8 mouse cellular contexts compared by ENCODE assay signal in the genomic region with DNA sequence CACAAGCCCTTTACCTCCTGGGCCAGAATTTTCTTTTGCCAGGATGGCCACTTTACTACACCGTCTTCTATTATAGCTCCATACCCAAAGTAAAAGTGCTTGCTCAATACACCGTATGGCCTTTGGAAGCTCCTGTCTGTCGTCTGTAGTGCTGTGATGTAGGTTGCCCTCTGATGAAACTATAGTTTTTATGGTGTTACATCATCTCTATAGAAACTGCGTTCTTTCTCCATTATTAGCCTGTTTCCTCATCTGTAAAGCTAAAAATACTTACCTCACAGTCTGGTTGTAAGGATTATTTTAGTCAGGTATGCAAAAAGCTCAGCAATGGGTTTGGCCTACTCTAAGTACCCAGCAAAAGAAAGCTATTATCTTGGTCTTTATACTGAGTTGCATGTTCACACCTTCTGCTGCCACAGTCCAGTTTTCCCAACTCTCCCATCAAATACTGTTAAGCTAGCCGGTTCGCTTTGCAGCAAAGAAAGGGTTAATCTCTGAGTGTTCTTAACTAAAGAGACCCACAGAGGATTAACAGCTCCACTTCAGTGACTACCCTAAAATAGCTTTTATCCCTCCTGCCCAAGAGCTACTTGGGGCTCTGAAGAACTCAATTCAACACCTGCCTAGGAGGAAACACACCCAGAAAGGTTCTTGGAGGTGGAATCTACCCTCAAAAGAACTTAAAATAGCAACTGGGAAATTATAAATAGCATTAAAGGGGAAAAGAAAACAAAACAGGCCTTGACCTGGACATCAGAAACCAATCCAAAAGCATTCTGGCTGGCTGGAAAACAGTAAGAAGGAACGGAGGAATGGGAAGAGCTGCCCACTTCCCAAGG. TPM values are rescaled to one million over a fixed set of nuclear protein-coding genes. Genes with fewer than 3 reads are reported as not detected.
DNase-seq lines count a peak whose midpoint lies in the region; ATAC-seq lines count a peak whose summit lies in the region.

No protein-coding gene starts in this region.

- peaks cover 11% of the 10 kb centered on the region for H3K4me1 ChIP-seq in neural tube, embryonic 11.5 days (ENCODE audit: control insufficient read depth, insufficient read depth, low read length)
- peaks cover 48% of the 10 kb centered on the region for H3K4me1 ChIP-seq in lung, embryonic 15.5 days
- H3K4me1 ChIP-seq in stomach, embryonic 15.5 days: peaks cover 20% of the 10 kb centered on the region

- peak overlapping the region; percentile 79 for H3K4me2 ChIP-seq in neural tube, embryonic 11.5 days (ENCODE audit: low read depth)
- H3K4me2 ChIP-seq in lung, embryonic 15.5 days: peak overlapping the region; percentile 72
- H3K4me2 ChIP-seq in stomach, embryonic 15.5 days: peak overlapping the region; percentile 80

- H3K9ac ChIP-seq in neural tube, embryonic 11.5 days (ENCODE audit: low read length): peak overlapping the region; percentile 98
- peak overlapping the region; percentile 100 for H3K9ac ChIP-seq in lung, embryonic 15.5 days
- H3K9ac ChIP-seq in stomach, embryonic 15.5 days: peak overlapping the region; percentile 6; the same call in 1 of the 2 replicates

- WGBS in neural tube, embryonic 11.5 days: 70% methylated on average over 7 of the region's 7 CpGs
- WGBS in lung, embryonic 15.5 days: 47% methylated on average over 7 of the region's 7 CpGs
- 45% methylated on average over 7 of the region's 7 CpGs for WGBS in stomach, embryonic 15.5 days

- no peak for DNase-seq in neural tube, embryonic 11.5 days (ENCODE audit: low spot score)
- DNase-seq in neural tube, embryonic 10.5 days (ENCODE audit: extremely low spot score, low spot score): no peak
- DNase-seq in left cerebral cortex, adult 18-20 months (ENCODE audit: low spot score in 2 of 2): no peak
- no peak for DNase-seq in ovary, postnatal 36 days (ENCODE audit: low spot score)
- no peak for DNase-seq in thymus, postnatal 4 days

- no peaks in the 10 kb centered on the region for H3K9me3 ChIP-seq in neural tube, embryonic 11.5 days (ENCODE audit: control insufficient read depth, low read length)
- H3K9me3 ChIP-seq in lung, embryonic 15.5 days: no peaks in the 10 kb centered on the region
- no peaks in the 10 kb centered on the region for H3K9me3 ChIP-seq in stomach, embryonic 15.5 days

- peak overlapping the region; percentile 98 for H3K4me3 ChIP-seq in neural tube, embryonic 11.5 days (ENCODE audit: low read depth, low read length)
- H3K4me3 ChIP-seq in lung, embryonic 15.5 days: peak overlapping the region; percentile 99
- H3K4me3 ChIP-seq in stomach, embryonic 15.5 days (replicated peaks): peak overlapping the region; percentile 98

- H3K27ac ChIP-seq in neural tube, embryonic 11.5 days (ENCODE audit: low read depth, low read length): no peak overlapping the region
- H3K27ac ChIP-seq in lung, embryonic 15.5 days: peak overlapping the region; percentile 96
- peak overlapping the region; percentile 96 for H3K27ac ChIP-seq in stomach, embryonic 15.5 days

- peaks cover 12% of the 10 kb centered on the region for H3K36me3 ChIP-seq in neural tube, embryonic 11.5 days (ENCODE audit: control insufficient read depth, insufficient read depth, low read length)
- peaks cover 16% of the 10 kb centered on the region for H3K36me3 ChIP-seq in lung, embryonic 15.5 days
- H3K36me3 ChIP-seq in stomach, embryonic 15.5 days: peaks cover 7% of the 10 kb centered on the region

- ATAC-seq in neural tube, embryonic 11.5 days (ENCODE audit: insufficient read depth, low FRiP score, low TSS enrichment): no peak
- peak; percentile 75 for ATAC-seq in granulocyte monocyte progenitor cell, adult 5-6 weeks (replicated peaks; ENCODE audit: poor library complexity, severe bottlenecking)
- ATAC-seq in lung, embryonic 15.5 days (ENCODE audit: borderline replicate concordance, extremely low read depth, low FRiP score, low TSS enrichment): no peak
- no peak for ATAC-seq in stomach, embryonic 15.5 days (ENCODE audit: insufficient read depth, low FRiP score, low read depth)

- no peaks in the 10 kb centered on the region for H3K27me3 ChIP-seq in neural tube, embryonic 11.5 days (ENCODE audit: control insufficient read depth, insufficient read depth, low read length)
- H3K27me3 ChIP-seq in lung, embryonic 15.5 days: no peaks in the 10 kb centered on the region
- H3K27me3 ChIP-seq in stomach, embryonic 15.5 days (replicated peaks): no peaks in the 10 kb centered on the region

RNA-seq across cellular contexts. Expression of a gene that starts 2.0 kb away (rescaled TPM):
- 33.1 and 34.0 TPM in 2 replicates for polyA plus RNA-seq in neural tube, embryonic 11.5 days (2014; fragmentation: Nextera tagmentation; extraction: Ambion mirVana)
- total RNA-seq in granulocyte monocyte progenitor cell, adult 5-6 weeks (2014; fragmentation: Nextera tagmentation): 45.0 and 46.6 TPM in 2 replicates
- 5.4 and 7.2 TPM in 2 replicates for total RNA-seq in granulocyte monocyte progenitor cell, adult 5-6 weeks (2017)
- polyA plus RNA-seq in lung, embryonic 15.5 days (2015; fragmentation: Nextera tagmentation; extraction: Ambion mirVana): 12.9 and 13.0 TPM in 2 replicates
- 20.5 and 25.6 TPM in 2 replicates for polyA plus RNA-seq in stomach, embryonic 15.5 days (2015; fragmentation: Nextera tagmentation; extraction: Ambion mirVana)
- total RNA-seq in left cerebral cortex, adult 18-20 months (2021): 1 to 10 TPM; 5.9 to 6.5 TPM

RNA-seq across cellular contexts. Expression of a gene that starts 2.1 kb away (rescaled TPM):
- polyA plus RNA-seq in neural tube, embryonic 11.5 days (2014; fragmentation: Nextera tagmentation; extraction: Ambion mirVana): 5.4 and 6.3 TPM in 2 replicates
- 17.6 and 20.3 TPM in 2 replicates for total RNA-seq in granulocyte monocyte progenitor cell, adult 5-6 weeks (2014; fragmentation: Nextera tagmentation)
- 16.0 and 19.1 TPM in 2 replicates for total RNA-seq in granulocyte monocyte progenitor cell, adult 5-6 weeks (2017)
- polyA plus RNA-seq in lung, embryonic 15.5 days (2015; fragmentation: Nextera tagmentation; extraction: Ambion mirVana): 5.8 and 6.1 TPM in 2 replicates
- polyA plus RNA-seq in stomach, embryonic 15.5 days (2015; fragmentation: Nextera tagmentation; extraction: Ambion mirVana): 8.8 and 9.0 TPM in 2 replicates
- total RNA-seq in left cerebral cortex, adult 18-20 months (2021): 10 to 100 TPM; 13.8 to 15.8 TPM

RNA-seq across cellular contexts. Expression of a gene that starts 14.0 kb away (rescaled TPM):
- polyA plus RNA-seq in neural tube, embryonic 11.5 days (2014; fragmentation: Nextera tagmentation; extraction: Ambion mirVana): 6.0 and 7.6 TPM in 2 replicates
- 12.1 and 16.7 TPM in 2 replicates for total RNA-seq in granulocyte monocyte progenitor cell, adult 5-6 weeks (2014; fragmentation: Nextera tagmentation)
- total RNA-seq in granulocyte monocyte progenitor cell, adult 5-6 weeks (2017): 6.1 and 6.2 TPM in 2 replicates
- 8.2 and 8.9 TPM in 2 replicates for polyA plus RNA-seq in lung, embryonic 15.5 days (2015; fragmentation: Nextera tagmentation; extraction: Ambion mirVana)
- 8.6 and 9.9 TPM in 2 replicates for polyA plus RNA-seq in stomach, embryonic 15.5 days (2015; fragmentation: Nextera tagmentation; extraction: Ambion mirVana)
- 10 to 100 TPM; 24.3 to 24.8 TPM for total RNA-seq in left cerebral cortex, adult 18-20 months (2021)

RNA-seq across cellular contexts. Expression of a gene that starts 52.0 kb away (rescaled TPM):
- polyA plus RNA-seq in neural tube, embryonic 11.5 days (2014; fragmentation: Nextera tagmentation; extraction: Ambion mirVana): 7.7 and 8.6 TPM in 2 replicates
- total RNA-seq in granulocyte monocyte progenitor cell, adult 5-6 weeks (2014; fragmentation: Nextera tagmentation): 6.9 and 7.7 TPM in 2 replicates
- total RNA-seq in granulocyte monocyte progenitor cell, adult 5-6 weeks (2017): 9.1 and 11.3 TPM in 2 replicates
- 6.2 and 7.3 TPM in 2 replicates for polyA plus RNA-seq in lung, embryonic 15.5 days (2015; fragmentation: Nextera tagmentation; extraction: Ambion mirVana)
- polyA plus RNA-seq in stomach, embryonic 15.5 days (2015; fragmentation: Nextera tagmentation; extraction: Ambion mirVana): 6.3 and 7.0 TPM in 2 replicates
- 10 to 100 TPM; 53.5 to 56.9 TPM for total RNA-seq in left cerebral cortex, adult 18-20 months (2021)

Comparison
In these comparisons a context has a peak if more than half of its experiments do, and no peak if none do; other contexts are left out.
1. H3K9ac ChIP-seq: peak in every context shown above with its lines; median percentile 100 in lung, embryonic 15.5 days; 98 in neural tube, embryonic 11.5 days; 6 in stomach, embryonic 15.5 days.